Mouse (Mus musculus) small intestine, adult 2 months (tissue): ENCODE measurements around the gene Glp2r.

Experiments used
- CTCF ChIP-seq: fragments of 200-500 bp; IDR thresholded peaks from 2 replicates; pipeline ENCODE4 v1.5.1; 2012; ENCODE audit warnings: low read depth, mild to moderate bottlenecking, control low read depth, inconsistent platforms, low read length, moderate library complexity, mixed read lengths; ENCODE audit not compliant: insufficient replicate concordance, insufficient read length; ENCODE audit errors: extremely low read depth
- POLR2A ChIP-seq: fragments of 200-500 bp; IDR thresholded peaks from 2 replicates; pipeline ENCODE4 v1.6.1; 2012; ENCODE audit warnings: low read depth, mild to moderate bottlenecking, control low read depth, inconsistent platforms, low read length, moderate library complexity

DNA sequence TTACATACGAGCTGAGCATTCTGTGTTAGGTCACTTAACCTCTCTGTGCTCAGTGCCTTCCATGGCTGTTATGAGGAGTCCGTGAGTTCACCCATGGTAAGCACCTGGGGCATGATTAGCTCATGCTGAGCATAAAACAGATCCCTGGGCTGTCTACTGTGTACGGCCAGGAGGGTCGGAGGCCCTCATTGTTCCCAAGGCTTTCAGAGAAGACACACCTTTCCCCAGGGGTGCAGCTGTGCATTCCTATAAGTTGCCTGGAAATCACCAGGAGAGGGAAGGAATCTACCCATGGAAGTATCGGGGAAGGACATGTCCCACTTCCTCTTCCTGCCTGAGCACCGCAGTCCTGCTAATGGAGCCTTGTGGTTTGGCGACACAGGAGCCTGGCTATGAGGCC is 114.6 kb downstream of the Glp2r start:
- TF ChIP-seq CTCF (no peak), POLR2A (no peak)
